Mouse (Mus musculus): Measurements from ENCODE around the gene Batf3. TPM values are rescaled to one million over a fixed set of nuclear protein-coding genes. Genes with fewer than 3 reads are reported as not detected.

Batf3 gene
- polyA plus RNA-seq, 1 experiment from 2014 or later: 6.9 TPM

GRCm38 (mm10) chr1:191070259-191070658 lies 27.4 kb upstream of the Batf3 start:
- Histone ChIP-seq H3K36me3 (ENCODE audit: control insufficient read depth, insufficient read depth) (peaks cover 3% of the 10 kb centered on the region; the same call in 1 of the 2 replicates), H3K4me3 (ENCODE audit: low read depth, low read length) (no peak overlapping the region), H3K4me1 (replicated peaks; ENCODE audit: control insufficient read depth, insufficient read depth, low read length) (0 out of 2 replicates have a peak, but pooled peaks cover 3% of the 10 kb centered on the region), H3K4me2 (replicated peaks; ENCODE audit: low read depth) (no peak overlapping the region), H3K27ac (ENCODE audit: low read depth, low read length) (peak overlapping the region; percentile 96), H3K27me3 (replicated peaks; ENCODE audit: control insufficient read depth, insufficient read depth, low read length) (no peaks in the 10 kb centered on the region), H3K9ac (ENCODE audit: low read depth, low read length) (no peak overlapping the region; the same call in 1 of the 2 replicates), H3K9me3 (ENCODE audit: control insufficient read depth) (no peaks in the 10 kb centered on the region)
- no peak for ATAC-seq
- no peak for TF ChIP-seq CTCF (IDR thresholded peaks at IDR 0.05; ENCODE audit: low read depth)
- WGBS: 73% methylated on average over 4 of the region's 4 CpGs

- H3K27ac ChIP-seq (ENCODE audit: low read depth, low read length): peak overlapping the region; percentile 96
- ATAC-seq: peak; percentile 62
- peak overlapping the region; percentile 21 for H3K4me2 ChIP-seq (replicated peaks; ENCODE audit: low read depth)
Measured at GRCm38 (mm10) chr1:191071613-191072012, 26.0 kb upstream of the Batf3 start.

GRCm38 (mm10) chr1:191072329-191072913 lies 25.2 kb upstream of the Batf3 start:
- Histone ChIP-seq H3K9me3 (ENCODE audit: control insufficient read depth) (no peaks in the 10 kb centered on the region), H3K4me3 (ENCODE audit: low read depth, low read length) (no peak overlapping the region), H3K9ac (ENCODE audit: low read depth, low read length) (no peak overlapping the region), H3K27me3 (replicated peaks; ENCODE audit: control insufficient read depth, insufficient read depth, low read length) (no peaks in the 10 kb centered on the region), H3K27ac (ENCODE audit: low read depth, low read length) (peak overlapping the region; percentile 96), H3K36me3 (ENCODE audit: control insufficient read depth, insufficient read depth) (peaks cover 9% of the 10 kb centered on the region; the same call in 1 of the 2 replicates), H3K4me2 (replicated peaks; ENCODE audit: low read depth) (peak overlapping the region; percentile 9; the same call in 1 of the 2 replicates), H3K4me1 (replicated peaks; ENCODE audit: control insufficient read depth, insufficient read depth, low read length) (0 out of 2 replicates have a peak, but pooled peaks cover 3% of the 10 kb centered on the region)
- TF ChIP-seq CTCF (IDR thresholded peaks at IDR 0.05; ENCODE audit: low read depth): no peak
- 48% methylated on average over 16 of the region's 16 CpGs for WGBS
- peak; percentile 86 for ATAC-seq

More at GRCm38 (mm10) chr1:191071613-191072012, 26.0 kb upstream of the Batf3 start:
- H3K27me3 ChIP-seq (replicated peaks; ENCODE audit: control insufficient read depth, insufficient read depth, low read length): no peaks in the 10 kb centered on the region
- TF ChIP-seq CTCF (IDR thresholded peaks at IDR 0.05; ENCODE audit: low read depth): no peak
- H3K4me3 ChIP-seq (ENCODE audit: low read depth, low read length): no peak overlapping the region
- 0 out of 2 replicates have a peak, but pooled peaks cover 3% of the 10 kb centered on the region for H3K4me1 ChIP-seq (replicated peaks; ENCODE audit: control insufficient read depth, insufficient read depth, low read length)
- peaks cover 3% of the 10 kb centered on the region; the same call in 1 of the 2 replicates for H3K36me3 ChIP-seq (ENCODE audit: control insufficient read depth, insufficient read depth)
- 39% methylated on average over 6 of the region's 6 CpGs for WGBS
- no peaks in the 10 kb centered on the region for H3K9me3 ChIP-seq (ENCODE audit: control insufficient read depth)
- no peak overlapping the region for H3K9ac ChIP-seq (ENCODE audit: low read depth, low read length)

GRCm38 (mm10) chr1:191073001-191073400 lies 24.6 kb upstream of the Batf3 start:
- ATAC-seq: peak; percentile 26; the same call in 1 of the 2 replicates
- peak overlapping the region; percentile 9; the same call in 1 of the 2 replicates for H3K4me2 ChIP-seq (replicated peaks; ENCODE audit: low read depth)
- no peak for TF ChIP-seq CTCF (IDR thresholded peaks at IDR 0.05; ENCODE audit: low read depth)
- peaks cover 11% of the 10 kb centered on the region; the same call in 1 of the 2 replicates for H3K36me3 ChIP-seq (ENCODE audit: control insufficient read depth, insufficient read depth)
- no peaks in the 10 kb centered on the region for H3K27me3 ChIP-seq (replicated peaks; ENCODE audit: control insufficient read depth, insufficient read depth, low read length)
- H3K4me3 ChIP-seq (ENCODE audit: low read depth, low read length): no peak overlapping the region
- peak overlapping the region; percentile 34; the same call in 1 of the 2 replicates for H3K9ac ChIP-seq (ENCODE audit: low read depth, low read length)
- H3K4me1 ChIP-seq (replicated peaks; ENCODE audit: control insufficient read depth, insufficient read depth, low read length): 0 out of 2 replicates have a peak, but pooled peaks cover 3% of the 10 kb centered on the region
- 34% methylated on average over 6 of the region's 6 CpGs for WGBS
- H3K27ac ChIP-seq (ENCODE audit: low read depth, low read length): peak overlapping the region; percentile 96
- H3K9me3 ChIP-seq (ENCODE audit: control insufficient read depth): no peaks in the 10 kb centered on the region

- Histone ChIP-seq H3K36me3 (ENCODE audit: control insufficient read depth, insufficient read depth) (peaks cover 16% of the 10 kb centered on the region; the same call in 1 of the 2 replicates), H3K27ac (ENCODE audit: low read depth, low read length) (peak overlapping the region; percentile 96), H3K4me2 (replicated peaks; ENCODE audit: low read depth) (no peak overlapping the region), H3K9me3 (ENCODE audit: control insufficient read depth) (no peaks in the 10 kb centered on the region), H3K27me3 (replicated peaks; ENCODE audit: control insufficient read depth, insufficient read depth, low read length) (no peaks in the 10 kb centered on the region), H3K4me3 (ENCODE audit: low read depth, low read length) (no peak overlapping the region), H3K9ac (ENCODE audit: low read depth, low read length) (peak overlapping the region; percentile 34; the same call in 1 of the 2 replicates), H3K4me1 (replicated peaks; ENCODE audit: control insufficient read depth, insufficient read depth, low read length) (0 out of 2 replicates have a peak, but pooled peaks cover 3% of the 10 kb centered on the region)
- ATAC-seq: no peak
- WGBS: 61% methylated on average over 4 of the region's 4 CpGs
- TF ChIP-seq CTCF (IDR thresholded peaks at IDR 0.05; ENCODE audit: low read depth): no peak
Measured at GRCm38 (mm10) chr1:191073486-191073885, 24.2 kb upstream of the Batf3 start.

GRCm38 (mm10) chr1:191075199-191075883 lies 22.3 kb upstream of the Batf3 start:
- no peaks in the 10 kb centered on the region for H3K9me3 ChIP-seq (ENCODE audit: control insufficient read depth)
- no peaks in the 10 kb centered on the region for H3K27me3 ChIP-seq (replicated peaks; ENCODE audit: control insufficient read depth, insufficient read depth, low read length)
- H3K9ac ChIP-seq (ENCODE audit: low read depth, low read length): no peak overlapping the region
- H3K4me2 ChIP-seq (replicated peaks; ENCODE audit: low read depth): peak overlapping the region; percentile 27; the same call in 1 of the 2 replicates
- peak overlapping the region; percentile 54 for H3K27ac ChIP-seq (ENCODE audit: low read depth, low read length)
- ATAC-seq: no peak
- H3K4me1 ChIP-seq (replicated peaks; ENCODE audit: control insufficient read depth, insufficient read depth, low read length): 0 out of 2 replicates have a peak, but pooled peaks cover 3% of the 10 kb centered on the region
- H3K36me3 ChIP-seq (ENCODE audit: control insufficient read depth, insufficient read depth): peaks cover 20% of the 10 kb centered on the region; the same call in 1 of the 2 replicates
- no peak overlapping the region for H3K4me3 ChIP-seq (ENCODE audit: low read depth, low read length)
- peak; percentile 91 for TF ChIP-seq CTCF (IDR thresholded peaks at IDR 0.05; ENCODE audit: low read depth)
- WGBS: 33% methylated on average over 10 of the region's 10 CpGs
